Mouse (Mus musculus) skeletal muscle tissue, adult 2 months (tissue): ENCODE results near the gene Cdx2.

ENCODE experiments used
- DNase-seq: peaks from one replicate; pipeline ENCODE4 v3.0.0-alpha.2; 2012; ENCODE audit warnings: low read depth, low spot score

Cdx2 gene

DNA sequence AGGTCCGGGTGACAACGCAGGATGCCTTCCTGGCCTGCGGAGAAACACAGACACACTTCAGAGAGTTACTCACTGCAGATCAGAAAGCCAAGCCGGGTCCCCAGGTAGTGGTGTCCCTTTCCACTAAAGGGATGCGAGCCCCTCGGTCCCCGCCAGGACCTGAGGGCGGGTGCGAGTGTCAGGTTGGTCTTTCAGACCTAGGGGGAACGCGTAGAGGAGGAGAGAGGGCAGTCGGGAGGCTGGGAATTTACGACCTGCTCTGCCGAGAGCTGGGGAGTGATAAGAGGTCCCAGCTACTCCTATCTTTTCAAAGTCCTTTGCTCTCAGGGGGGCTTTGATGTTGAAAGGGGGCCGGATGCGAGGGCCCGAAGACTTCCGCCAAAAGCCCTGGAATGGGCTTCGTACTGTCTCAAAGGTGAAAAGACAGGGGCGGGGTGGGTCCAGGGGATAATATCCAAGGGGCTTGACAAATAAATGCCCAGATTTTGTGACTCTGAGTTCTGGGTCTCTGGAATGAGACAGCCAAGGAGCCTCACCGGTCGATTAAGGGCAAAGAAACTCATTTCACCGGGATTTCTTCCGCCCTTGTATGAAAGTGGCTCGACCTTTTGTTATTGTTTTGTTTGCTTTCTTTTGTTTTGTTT is 8.5 kb upstream of the Cdx2 start:
- DNase-seq = no peak

GRCm38 (mm10) chr5:147314646-147315431 is 7.8 kb upstream of the Cdx2 start:
- peak; percentile 8 for DNase-seq

DNA sequence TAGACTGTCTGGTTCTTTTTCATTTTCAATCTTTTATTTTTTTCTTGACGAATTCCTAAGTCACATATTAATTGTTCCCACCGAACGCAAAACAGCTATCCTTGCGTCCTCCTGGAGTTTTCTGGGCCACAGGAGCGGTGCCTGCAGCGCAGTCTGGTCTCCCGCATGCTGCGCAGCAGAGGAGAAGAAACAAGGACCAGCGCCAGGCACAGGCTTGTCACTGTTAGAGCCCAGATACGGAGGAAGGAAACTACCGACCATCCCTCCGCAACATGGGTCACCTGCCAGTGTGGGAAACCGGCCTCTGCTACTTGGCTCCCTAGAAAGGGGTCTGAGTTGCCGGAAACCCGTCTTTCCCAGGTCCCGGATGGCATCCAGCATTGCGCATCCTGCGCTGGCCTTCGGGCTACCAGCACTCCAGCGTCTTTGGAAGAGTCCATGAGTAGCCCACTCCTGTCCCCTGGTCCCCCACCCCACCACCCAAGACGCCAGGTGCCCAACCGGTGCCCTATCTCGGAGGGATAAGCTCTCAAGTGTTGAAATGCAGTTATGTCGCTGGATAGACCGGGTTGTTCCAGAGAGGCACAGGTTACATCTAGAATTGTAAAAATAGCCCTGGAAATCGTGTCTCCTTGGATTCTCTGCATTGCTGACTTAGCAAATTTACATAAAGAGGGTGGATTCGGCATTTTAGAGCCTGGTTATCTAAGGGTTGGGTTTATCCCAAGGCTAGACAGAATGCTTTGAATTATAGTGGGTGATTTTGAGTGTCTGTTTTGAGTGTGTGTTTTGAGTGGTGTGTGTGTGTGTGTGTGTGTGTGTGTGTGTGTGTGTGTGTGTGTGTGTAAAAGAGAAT is 6.0 kb upstream of the Cdx2 start:
- DNase-seq = no peak

- DNase-seq = no peak
These were observed 2.7 kb upstream of the Cdx2 start for GRCm38 (mm10) chr5:147309786-147310185.

GRCm38 (mm10) chr5:147308451-147308850 is 1.4 kb upstream of the Cdx2 start:
- no peak for DNase-seq

DNA sequence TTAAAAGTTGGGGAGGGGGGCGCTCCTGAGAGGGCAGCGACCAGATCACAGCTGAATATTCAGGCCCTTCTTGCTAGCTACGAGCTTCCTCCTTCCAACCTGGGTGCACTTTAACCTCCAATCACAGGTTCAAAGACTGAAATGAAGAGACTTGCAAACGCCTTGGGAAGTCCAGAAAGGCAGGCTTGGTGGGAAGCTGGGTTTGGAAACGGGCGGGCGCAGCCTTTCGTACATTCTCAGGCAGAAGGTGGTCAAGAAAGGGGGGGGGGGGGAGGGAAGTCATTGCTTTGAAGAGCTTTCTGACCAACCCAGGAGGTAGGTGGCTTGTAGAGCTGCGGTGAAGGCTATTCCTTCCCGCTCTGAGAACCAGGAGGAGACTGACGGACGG is 322 bp upstream of the Cdx2 start:
- DNase-seq = no peak

- no peak for DNase-seq
These were observed 1.0 kb downstream of the Cdx2 start for GRCm38 (mm10) chr5:147305856-147306637.

GRCm38 (mm10) chr5:147305166-147305565 is 1.9 kb downstream of the Cdx2 start:
- no peak for DNase-seq

DNA sequence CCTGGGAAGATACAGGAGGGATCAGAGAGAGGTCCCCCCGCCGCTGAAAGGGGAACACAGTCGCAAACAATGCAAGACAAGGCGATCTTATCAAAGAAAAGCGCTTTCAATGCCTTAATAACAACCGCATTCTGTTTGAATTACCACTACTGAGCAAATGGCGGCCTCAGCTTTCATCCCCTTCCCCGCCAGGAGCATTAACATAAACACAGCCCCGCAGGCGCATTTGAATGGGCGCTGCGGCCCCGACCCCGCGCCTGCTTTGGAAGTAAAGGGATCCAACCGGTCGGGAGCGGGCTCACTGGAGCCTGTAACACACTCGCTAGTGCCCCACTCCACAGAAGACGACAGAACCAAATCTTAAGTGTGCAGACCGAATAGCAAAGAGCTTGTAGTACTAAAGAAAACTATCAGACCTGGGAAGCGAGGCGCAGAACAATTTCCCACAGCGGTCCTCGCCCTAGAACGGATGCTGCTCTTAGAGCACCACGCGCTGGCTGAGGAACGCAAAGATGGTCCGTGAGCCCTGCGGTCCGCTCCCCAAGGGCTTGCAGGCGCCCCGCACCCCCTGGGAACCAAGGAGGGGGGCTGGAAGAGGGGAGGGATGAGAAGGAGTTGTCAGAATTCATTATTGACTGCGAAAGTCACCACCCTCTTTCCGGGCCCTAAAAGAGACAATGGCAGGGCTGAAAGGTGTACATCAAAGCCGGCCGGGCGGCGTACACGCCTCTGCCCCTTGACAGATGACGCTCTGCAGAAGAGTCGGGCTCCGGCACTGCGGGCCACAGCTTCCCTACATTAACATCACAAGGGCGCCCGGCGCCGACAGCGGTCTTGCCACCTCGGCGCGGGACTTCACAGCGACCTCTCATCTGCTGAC is 2.6 kb downstream of the Cdx2 start:
- DNase-seq = no peak

GRCm38 (mm10) chr5:147302746-147303400 is 4.2 kb downstream of the Cdx2 start:
- no peak for DNase-seq

- no peak for DNase-seq
These were observed 4.9 kb downstream of the Cdx2 start for GRCm38 (mm10) chr5:147302141-147302540.

DNA sequence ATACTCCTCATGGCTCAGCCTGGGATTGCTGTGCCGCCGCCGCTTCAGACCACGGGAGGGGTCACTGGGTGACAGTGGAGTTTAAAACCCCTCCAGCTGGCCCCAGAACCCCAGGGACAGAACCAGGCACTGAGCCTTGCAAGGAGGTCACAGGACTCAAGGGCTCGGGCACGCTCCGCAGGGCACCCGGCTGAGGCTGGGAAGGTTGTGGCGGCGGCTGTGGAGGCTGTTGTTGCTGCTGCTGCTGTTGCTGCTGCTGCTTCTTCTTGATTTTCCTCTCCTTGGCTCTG is 5.3 kb downstream of the Cdx2 start:
- DNase-seq = no peak

DNA sequence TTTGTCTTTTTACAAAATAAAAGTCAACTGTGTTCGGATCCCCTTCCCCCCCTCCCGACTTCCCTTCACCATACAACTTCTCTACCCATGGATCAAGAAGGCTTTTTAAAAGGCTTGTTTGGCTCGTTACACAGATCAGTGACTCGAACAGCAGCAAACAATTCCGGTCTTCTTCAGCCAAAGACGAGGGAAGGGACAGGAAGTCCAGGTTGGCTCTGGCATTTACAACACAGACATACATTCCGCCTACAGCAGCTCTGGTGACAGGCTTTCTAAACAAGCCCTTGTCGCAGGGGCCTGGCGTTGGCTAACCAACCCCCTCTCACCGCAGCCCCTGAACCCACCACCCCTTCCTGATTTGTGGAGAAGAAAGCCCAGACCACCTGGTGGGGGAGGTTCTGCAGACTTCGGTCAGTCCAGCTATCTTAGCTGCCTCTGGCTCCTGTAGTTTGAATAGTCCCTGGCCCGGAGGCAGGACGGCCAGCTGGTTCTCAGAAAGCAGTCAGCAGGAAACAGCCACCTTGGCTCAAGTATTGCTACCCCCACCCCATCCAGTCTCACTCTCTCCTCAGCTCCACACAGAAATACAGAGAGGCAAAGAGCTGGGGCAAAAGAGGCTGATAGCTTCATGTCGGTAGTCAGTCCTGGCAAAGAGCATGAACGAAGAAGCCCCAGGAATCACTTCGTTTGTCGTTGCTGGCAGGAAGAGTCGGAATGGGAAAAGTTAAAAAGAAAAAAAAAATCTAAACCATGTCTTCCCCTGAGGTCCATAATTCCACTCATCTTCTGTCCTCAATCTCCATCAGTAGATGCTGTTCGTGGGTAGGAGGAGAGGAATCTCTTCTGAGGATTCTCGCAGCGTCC is 5.9 kb downstream of the Cdx2 start:
- DNase-seq = no peak

- DNase-seq = no peak
These were observed 7.1 kb downstream of the Cdx2 start for GRCm38 (mm10) chr5:147300001-147300363.

GRCm38 (mm10) chr5:147299255-147300000 is 7.6 kb downstream of the Cdx2 start:
- DNase-seq = no peak

DNA sequence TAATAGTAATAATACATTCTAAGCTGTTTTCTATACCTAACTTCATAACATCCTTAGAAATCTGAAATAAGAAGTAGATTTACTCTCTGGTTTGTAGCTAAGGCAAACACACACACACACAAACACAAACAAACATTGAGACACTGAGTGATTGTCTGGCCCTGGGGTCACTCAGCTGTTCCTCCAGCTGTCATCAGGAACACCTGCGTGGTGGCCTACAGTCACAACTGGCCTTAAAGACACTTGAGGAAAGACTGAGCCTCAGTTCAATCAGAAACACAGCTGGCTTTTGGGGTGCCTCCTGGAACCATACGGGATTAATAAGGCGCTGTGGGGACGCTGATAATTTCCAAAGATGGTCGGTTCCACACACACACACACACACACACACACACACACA is 9.8 kb downstream of the Cdx2 start:
- DNase-seq = no peak

GRCm38 (mm10) chr5:147294121-147294520 is 12.9 kb downstream of the Cdx2 start:
- DNase-seq = no peak

DNA sequence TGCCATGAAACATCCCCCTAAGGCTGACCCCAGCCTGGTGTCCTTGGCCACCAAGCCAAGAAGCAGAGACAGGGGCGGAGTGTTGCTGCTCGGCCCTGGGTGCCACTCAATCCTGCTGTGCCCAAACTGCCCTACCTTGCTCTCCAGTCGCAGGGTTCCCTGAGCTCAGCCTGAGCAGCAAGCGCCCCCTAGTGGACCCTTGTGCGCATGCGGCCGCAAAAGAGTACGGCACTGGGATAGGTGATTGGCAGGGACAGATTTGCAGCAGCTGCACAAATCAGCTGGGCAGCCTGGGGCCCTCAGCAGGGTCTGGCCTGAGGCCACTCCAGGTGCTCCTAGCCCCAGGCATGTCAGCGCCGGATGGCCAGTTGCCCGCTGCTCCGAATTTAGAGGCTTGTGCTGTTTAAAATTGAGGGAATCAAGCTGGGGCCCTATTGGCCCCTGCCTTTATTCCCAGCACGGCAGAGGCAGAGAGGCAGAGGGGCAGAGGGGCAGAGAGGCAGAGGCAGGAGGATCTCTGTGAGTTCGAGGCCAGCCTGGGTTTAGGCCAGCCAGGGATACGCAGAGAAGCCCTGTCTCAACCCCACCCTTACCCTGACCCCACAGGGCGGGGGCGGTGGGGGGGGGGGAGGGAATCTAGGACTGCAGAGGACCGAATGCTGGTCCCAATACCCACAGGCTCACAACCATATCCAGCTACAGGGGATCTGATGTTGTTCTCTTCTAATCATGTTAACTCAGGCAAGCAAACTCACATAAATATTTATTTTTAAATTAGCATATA is 13.8 kb downstream of the Cdx2 start:
- DNase-seq = peak; percentile 10
